Mouse (Mus musculus): ENCODE data around the gene Zfp429. TPM values are rescaled to one million over a fixed set of nuclear protein-coding genes. Genes with fewer than 3 reads are reported as not detected.
A peak's percentile ranks its signal among the peaks of the same experiment; 100 is the strongest.

Gene Zfp429
- total and polyA plus RNA-seq, 2 experiments from 2014 or later, result 0.89 to 2.5 TPM

- H3K4me1 ChIP-seq (ENCODE audit: insufficient read depth, low read length), result 0 out of 2 replicates have a peak, but pooled peaks cover 2% of the 10 kb centered on the region
- TF ChIP-seq CTCF (IDR thresholded peaks at IDR 0.05), result peak; percentile 36
- no peak within 1 kb of the TSS for H3K27ac ChIP-seq (ENCODE audit: low read depth, low read length)
- peak within 1 kb of the TSS; percentile 78 for H3K4me2 ChIP-seq (ENCODE audit: low read depth, low read length, poor library complexity, severe bottlenecking)
- under 1% methylated on average over 15 of the region's 15 CpGs for WGBS
- no peaks in the 10 kb centered on the region for H3K36me3 ChIP-seq (ENCODE audit: insufficient read depth, low read length)
- H3K4me3 ChIP-seq (ENCODE audit: low read depth, low read length), result peak within 1 kb of the TSS; percentile 80
- no peaks in the 10 kb centered on the region for H3K9me3 ChIP-seq (ENCODE audit: low read length)
- peak within 1 kb of the TSS; percentile 63 for H3K9ac ChIP-seq (replicated peaks; ENCODE audit: low read length, poor library complexity, severe bottlenecking)
- ATAC-seq (ENCODE audit: low FRiP score) (peak; percentile 94), DNase-seq (ENCODE audit: low spot score) (peak; percentile 93)
- H3K27me3 ChIP-seq (ENCODE audit: insufficient read depth, low read length), result no peaks in the 10 kb centered on the region
Observed at GRCm38 (mm10) chr13:67360131-67360744, 39.4 kb downstream of the Zfp429 start, which contains the start of the genes Gm28044 and Zfp953. Gene Gm28044 (minus strand): TSS chr13:67360536. Gene Zfp953 (minus strand): TSS chr13:67360605.

GRCm38 (mm10) chr13:67351854-67352253 is 47.8 kb downstream of the Zfp429 start:
- no peak overlapping the region for H3K9ac ChIP-seq (replicated peaks; ENCODE audit: low read length, poor library complexity, severe bottlenecking)
- no peaks in the 10 kb centered on the region for H3K36me3 ChIP-seq (ENCODE audit: insufficient read depth, low read length)
- no peak for TF ChIP-seq CTCF (IDR thresholded peaks at IDR 0.05)
- no peak overlapping the region for H3K4me3 ChIP-seq (ENCODE audit: low read depth, low read length)
- no peak overlapping the region for H3K4me2 ChIP-seq (ENCODE audit: low read depth, low read length, poor library complexity, severe bottlenecking)
- no peak for DNase-seq (ENCODE audit: low spot score)
- no peaks in the 10 kb centered on the region for H3K4me1 ChIP-seq (ENCODE audit: insufficient read depth, low read length)
- no peak for ATAC-seq (ENCODE audit: low FRiP score)
- H3K27ac ChIP-seq (ENCODE audit: low read depth, low read length), result no peak overlapping the region
- H3K27me3 ChIP-seq (ENCODE audit: insufficient read depth, low read length), result no peaks in the 10 kb centered on the region
- no peaks in the 10 kb centered on the region for H3K9me3 ChIP-seq (ENCODE audit: low read length)

- Histone ChIP-seq H3K9me3 (ENCODE audit: low read length) (no peaks in the 10 kb centered on the region), H3K27me3 (ENCODE audit: insufficient read depth, low read length) (no peaks in the 10 kb centered on the region), H3K4me2 (ENCODE audit: low read depth, low read length, poor library complexity, severe bottlenecking) (no peak overlapping the region), H3K9ac (replicated peaks; ENCODE audit: low read length, poor library complexity, severe bottlenecking) (no peak overlapping the region), H3K4me3 (ENCODE audit: low read depth, low read length) (no peak overlapping the region), H3K36me3 (ENCODE audit: insufficient read depth, low read length) (no peaks in the 10 kb centered on the region), H3K27ac (ENCODE audit: low read depth, low read length) (no peak overlapping the region), H3K4me1 (ENCODE audit: insufficient read depth, low read length) (no peaks in the 10 kb centered on the region)
- no peak for TF ChIP-seq CTCF (IDR thresholded peaks at IDR 0.05)
- DNase-seq (ENCODE audit: low spot score), result no peak
- 82% methylated on average over 2 of the region's 2 CpGs for WGBS
- ATAC-seq (ENCODE audit: low FRiP score), result no peak
Observed at GRCm38 (mm10) chr13:67343422-67343821, 56.2 kb downstream of the Zfp429 start.

Other genes with a start within 250 kb of the Zfp429 start
- gene Rsl1, start 226.6 kb downstream of the Zfp429 start, total RNA-seq (2014; rRNA removed), result 2.5 and 9.4 TPM in 2 replicates
- gene Rsl1, start 226.6 kb downstream of the Zfp429 start, polyA plus RNA-seq (2015; fragmentation: Nextera tagmentation; extraction: Ambion mirVana), result 2.3 and 3.4 TPM in 2 replicates
- 2.6 and 4.0 TPM in 2 replicates for gene Zfp455, start 205.3 kb downstream of the Zfp429 start, total RNA-seq (2014; rRNA removed)
- 0.83 and 1.6 TPM in 2 replicates for gene Zfp455, start 205.3 kb downstream of the Zfp429 start, polyA plus RNA-seq (2015; fragmentation: Nextera tagmentation; extraction: Ambion mirVana)
- gene Zfp458, start 121.4 kb downstream of the Zfp429 start, total RNA-seq (2014; rRNA removed), result 13.0 and 15.7 TPM in 2 replicates
- 3.6 and 3.7 TPM in 2 replicates for gene Zfp458, start 121.4 kb downstream of the Zfp429 start, polyA plus RNA-seq (2015; fragmentation: Nextera tagmentation; extraction: Ambion mirVana)
- gene Zfp457, start 93.3 kb downstream of the Zfp429 start, total RNA-seq (2014; rRNA removed), result 1.3 and 2.8 TPM in 2 replicates
- gene Zfp457, start 93.3 kb downstream of the Zfp429 start, polyA plus RNA-seq (2015; fragmentation: Nextera tagmentation; extraction: Ambion mirVana), result 0.44 and 0.49 TPM in 2 replicates
- 2.5 and 2.6 TPM in 2 replicates for gene Zfp595, start 67.2 kb downstream of the Zfp429 start, total RNA-seq (2014; rRNA removed)
- 0.48 and 0.60 TPM in 2 replicates for gene Zfp595, start 67.2 kb downstream of the Zfp429 start, polyA plus RNA-seq (2015; fragmentation: Nextera tagmentation; extraction: Ambion mirVana)
- not detected in 2 replicates for gene Gm28044, start 39.3 kb downstream of the Zfp429 start, total RNA-seq (2014; rRNA removed)
- not detected in 2 replicates for gene Gm28044, start 39.3 kb downstream of the Zfp429 start, polyA plus RNA-seq (2015; fragmentation: Nextera tagmentation; extraction: Ambion mirVana)
- gene Zfp953, start 39.2 kb downstream of the Zfp429 start, total RNA-seq (2014; rRNA removed), result 0.71 and 1.3 TPM in 2 replicates
- gene Zfp953, start 39.2 kb downstream of the Zfp429 start, polyA plus RNA-seq (2015; fragmentation: Nextera tagmentation; extraction: Ambion mirVana), result 0.13 and 0.22 TPM in 2 replicates
- 2.9 TPM in 1 of 2 replicates, not detected in the other for gene Gm28041, start 24.1 kb downstream of the Zfp429 start, total RNA-seq (2014; rRNA removed)
- not detected in 2 replicates for gene Gm28041, start 24.1 kb downstream of the Zfp429 start, polyA plus RNA-seq (2015; fragmentation: Nextera tagmentation; extraction: Ambion mirVana)
- gene Zfp456, start 24.0 kb downstream of the Zfp429 start, total RNA-seq (2014; rRNA removed), result 0.94 and 1.2 TPM in 2 replicates
- 0.13 and 0.19 TPM in 2 replicates for gene Zfp456, start 24.0 kb downstream of the Zfp429 start, polyA plus RNA-seq (2015; fragmentation: Nextera tagmentation; extraction: Ambion mirVana)
- gene Zfp459, start 21.6 kb upstream of the Zfp429 start, total RNA-seq (2014; rRNA removed), result 1.3 and 6.0 TPM in 2 replicates
- gene Zfp459, start 21.6 kb upstream of the Zfp429 start, polyA plus RNA-seq (2015; fragmentation: Nextera tagmentation; extraction: Ambion mirVana), result 1.2 and 1.3 TPM in 2 replicates
- gene Zfp874a, start 51.8 kb upstream of the Zfp429 start, total RNA-seq (2014; rRNA removed), result 4.7 and 6.4 TPM in 2 replicates
- gene Zfp874a, start 51.8 kb upstream of the Zfp429 start, polyA plus RNA-seq (2015; fragmentation: Nextera tagmentation; extraction: Ambion mirVana), result 3.9 and 4.4 TPM in 2 replicates
- 6.3 and 12.0 TPM in 2 replicates for gene Zfp874b, start 84.4 kb upstream of the Zfp429 start, total RNA-seq (2014; rRNA removed)
- gene Zfp874b, start 84.4 kb upstream of the Zfp429 start, polyA plus RNA-seq (2015; fragmentation: Nextera tagmentation; extraction: Ambion mirVana), result 2.3 and 2.5 TPM in 2 replicates
- gene Zfp58, start 100.7 kb upstream of the Zfp429 start, total RNA-seq (2014; rRNA removed), result 3.8 and 6.5 TPM in 2 replicates
- 4.1 and 4.4 TPM in 2 replicates for gene Zfp58, start 100.7 kb upstream of the Zfp429 start, polyA plus RNA-seq (2015; fragmentation: Nextera tagmentation; extraction: Ambion mirVana)
- 0.27 TPM in 1 of 2 replicates, not detected in the other for gene Gm26965, start 126.3 kb upstream of the Zfp429 start, total RNA-seq (2014; rRNA removed)
- 0.20 TPM in 1 of 2 replicates, not detected in the other for gene Gm26965, start 126.3 kb upstream of the Zfp429 start, polyA plus RNA-seq (2015; fragmentation: Nextera tagmentation; extraction: Ambion mirVana)
- 35.8 and 36.8 TPM in 2 replicates for gene Zfp87, start 126.4 kb upstream of the Zfp429 start, total RNA-seq (2014; rRNA removed)
- 26.2 and 31.9 TPM in 2 replicates for gene Zfp87, start 126.4 kb upstream of the Zfp429 start, polyA plus RNA-seq (2015; fragmentation: Nextera tagmentation; extraction: Ambion mirVana)
- gene Zfp748, start 154.0 kb upstream of the Zfp429 start, total RNA-seq (2014; rRNA removed), result 21.7 and 22.5 TPM in 2 replicates
- 7.1 and 8.1 TPM in 2 replicates for gene Zfp748, start 154.0 kb upstream of the Zfp429 start, polyA plus RNA-seq (2015; fragmentation: Nextera tagmentation; extraction: Ambion mirVana)
- 9.4 and 11.6 TPM in 2 replicates for gene Zfp729b, start 209.9 kb upstream of the Zfp429 start, total RNA-seq (2014; rRNA removed)
- gene Zfp729b, start 209.9 kb upstream of the Zfp429 start, polyA plus RNA-seq (2015; fragmentation: Nextera tagmentation; extraction: Ambion mirVana), result 3.4 and 4.1 TPM in 2 replicates
- gene Gm49345, start 237.9 kb upstream of the Zfp429 start, total RNA-seq (2014; rRNA removed), result not detected in 2 replicates
- gene Gm49345, start 237.9 kb upstream of the Zfp429 start, polyA plus RNA-seq (2015; fragmentation: Nextera tagmentation; extraction: Ambion mirVana), result 1.5 and 1.9 TPM in 2 replicates
- 5.6 and 8.5 TPM in 2 replicates for gene Zfp729a, start 238.0 kb upstream of the Zfp429 start, total RNA-seq (2014; rRNA removed)
- 1.8 and 1.9 TPM in 2 replicates for gene Zfp729a, start 238.0 kb upstream of the Zfp429 start, polyA plus RNA-seq (2015; fragmentation: Nextera tagmentation; extraction: Ambion mirVana)

Data from midbrain, postnatal 0 days (tissue).